Mouse (Mus musculus) megakaryocyte, adult 5-6 weeks (primary cell): Measurements from ENCODE around the gene Rtn4. TPM values are rescaled to one million over a fixed set of nuclear protein-coding genes. Genes with fewer than 3 reads are reported as not detected.
A peak's percentile ranks its signal among the peaks of the same experiment; 100 is the strongest.
"Not testable (repeated sequence)": the region's sequence is repeated elsewhere in the genome, so short reads cannot be mapped to it uniquely, and the experiment has no call there.

Source experiments
- ATAC-seq: 2 replicates; pipeline ENCODE4 v1.8.0; 2016; ENCODE audit warnings: mild to moderate bottlenecking, inconsistent platforms; ENCODE audit not compliant: poor library complexity, severe bottlenecking
- total RNA-seq, 2 experiments: library from RNA; stranded (forward) in 1 of 2; stranded (reverse) in 1 of 2; fragments of 153-499, 151-499 nt in 1 of 2; fragments of 221-1000, 200-1000 nt in 1 of 2; gene quantifications; 2 replicates each; pipeline versions ENCODE4 v1.2.3 to v1.2.4; 2015 to 2017

The Rtn4 gene
- total RNA-seq (2015), result 129 and 142 TPM in 2 replicates
- total RNA-seq (2017), result 128 and 135 TPM in 2 replicates

- peak; percentile 88 for ATAC-seq
Observed at GRCm38 (mm10) chr11:29692683-29693272, at the start of gene Rtn4. Gene Rtn4 (plus strand): TSS chr11:29692947.

GRCm38 (mm10) chr11:29644421-29644820 is 48.3 kb upstream of the Rtn4 start:
- ATAC-seq, result no peak

GRCm38 (mm10) chr11:29645411-29646066 is 47.2 kb upstream of the Rtn4 start:
- peak; percentile 37 for ATAC-seq

DNA sequence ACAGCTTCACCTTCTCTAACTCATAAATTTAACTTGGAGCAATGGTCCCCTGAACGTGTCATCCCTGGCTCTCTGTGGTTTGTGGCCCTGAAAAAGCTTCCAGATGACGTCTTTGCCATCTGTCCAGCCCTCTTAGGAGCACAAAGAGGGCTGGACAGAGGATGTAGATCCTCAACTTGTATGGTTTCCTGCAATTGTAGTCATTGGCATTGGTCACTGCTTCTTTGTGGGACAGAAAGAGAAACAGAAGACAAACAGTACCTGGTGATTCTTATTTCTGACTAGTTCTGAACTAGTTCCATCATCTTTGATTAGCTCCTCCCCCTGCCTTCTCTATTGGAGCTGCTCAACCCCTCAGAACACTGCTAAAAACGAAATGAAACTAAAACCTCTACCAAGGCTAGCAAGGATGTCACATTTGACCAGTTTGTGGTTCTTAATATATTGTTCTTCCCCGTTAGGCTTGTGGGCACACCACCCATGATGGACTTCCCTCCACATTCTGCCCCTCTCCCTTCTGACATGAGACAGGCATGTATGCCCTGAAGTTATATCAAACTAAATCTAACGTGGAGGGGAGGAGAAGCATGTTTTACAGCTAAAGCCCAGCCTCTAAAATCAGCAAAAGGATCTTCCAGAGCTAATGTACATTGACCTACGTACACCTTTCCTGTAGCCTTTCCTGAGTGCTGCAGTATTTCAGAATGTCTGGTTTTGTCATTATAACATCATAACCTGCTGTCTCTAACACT is 45.0 kb upstream of the Rtn4 start:
- peak; percentile 85 for ATAC-seq

DNA sequence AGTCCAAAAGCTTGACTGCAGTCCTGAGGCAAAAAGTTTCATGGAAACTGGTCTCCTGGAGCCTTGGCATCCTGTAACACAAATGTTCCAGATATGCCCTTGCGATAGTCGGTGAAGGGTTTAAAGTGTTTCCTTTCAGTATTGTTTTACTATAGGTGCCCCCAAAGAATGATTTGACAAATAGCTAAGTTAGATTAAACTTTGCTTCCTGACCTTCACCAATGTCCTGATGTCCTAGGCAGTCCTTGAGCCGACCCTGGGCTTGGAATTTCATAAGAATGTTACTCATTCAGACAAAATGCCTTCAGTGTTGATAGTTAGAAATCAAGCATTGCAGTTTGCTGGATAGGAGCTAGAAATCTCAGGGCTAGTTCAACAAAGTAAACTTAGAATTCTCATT is 37.4 kb upstream of the Rtn4 start:
- not testable (repeated sequence) for ATAC-seq

DNA sequence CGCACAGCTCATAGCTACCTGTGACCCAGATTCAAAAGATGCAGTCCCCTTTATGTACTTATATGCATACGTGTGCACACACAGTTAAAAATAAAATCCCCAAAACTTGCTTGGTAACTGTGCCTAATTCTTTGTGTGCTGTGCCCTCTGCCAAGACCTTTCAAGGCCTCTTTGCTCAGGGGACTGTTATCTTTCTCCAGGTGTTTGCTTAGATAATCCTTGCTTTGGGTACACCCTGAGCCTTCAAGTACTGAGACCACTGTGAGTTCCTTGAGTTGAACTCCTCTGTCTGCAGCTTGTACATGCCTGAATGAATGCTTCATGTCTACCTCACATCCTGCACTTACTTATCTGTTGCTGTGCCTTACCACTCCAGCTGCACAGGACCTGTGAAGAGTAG is 32.0 kb upstream of the Rtn4 start:
- no peak for ATAC-seq

DNA sequence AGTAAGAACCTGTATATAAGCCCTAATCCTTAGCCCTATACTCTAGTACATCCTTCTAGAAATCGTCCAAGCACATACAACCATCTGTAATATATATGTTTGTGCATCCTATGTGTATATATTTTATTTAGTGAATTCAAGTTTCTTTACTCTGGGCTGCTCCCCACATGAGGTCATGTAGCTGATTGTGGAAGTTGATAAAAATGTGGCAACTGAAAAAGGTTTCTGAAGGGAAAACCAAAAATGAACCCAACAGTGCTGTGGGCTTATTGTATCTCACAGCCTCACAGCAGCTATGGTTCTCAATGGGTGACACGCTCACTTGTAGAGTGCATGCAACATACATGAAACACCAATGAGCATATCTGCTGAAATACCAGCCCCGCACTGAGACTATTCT is 25.1 kb upstream of the Rtn4 start:
- ATAC-seq, result no peak

GRCm38 (mm10) chr11:29669706-29670105 is 23.0 kb upstream of the Rtn4 start:
- ATAC-seq, result no peak

GRCm38 (mm10) chr11:29673359-29673758 is 19.4 kb upstream of the Rtn4 start:
- ATAC-seq, result no peak

DNA sequence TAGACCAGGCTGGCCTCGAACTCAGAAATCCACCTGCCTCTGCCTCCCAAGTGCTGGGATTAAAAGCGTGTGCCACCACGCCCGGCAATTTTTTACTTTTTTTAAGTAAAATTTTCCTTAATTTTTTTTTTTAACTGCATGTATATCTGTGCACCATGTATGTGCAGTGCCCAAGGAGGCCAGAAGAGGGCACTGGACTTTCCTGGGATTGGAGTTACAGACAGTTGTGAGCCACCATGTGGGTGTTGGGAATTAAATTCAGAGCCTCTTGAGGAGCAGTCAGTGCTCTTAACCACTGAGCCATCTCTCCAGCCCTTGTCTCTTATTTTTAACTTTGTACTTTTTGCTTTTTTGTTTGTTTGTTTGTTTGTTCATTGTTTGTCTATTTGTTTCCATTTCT is 16.0 kb upstream of the Rtn4 start:
- peak; percentile 71; the same call in 1 of the 2 replicates for ATAC-seq

DNA sequence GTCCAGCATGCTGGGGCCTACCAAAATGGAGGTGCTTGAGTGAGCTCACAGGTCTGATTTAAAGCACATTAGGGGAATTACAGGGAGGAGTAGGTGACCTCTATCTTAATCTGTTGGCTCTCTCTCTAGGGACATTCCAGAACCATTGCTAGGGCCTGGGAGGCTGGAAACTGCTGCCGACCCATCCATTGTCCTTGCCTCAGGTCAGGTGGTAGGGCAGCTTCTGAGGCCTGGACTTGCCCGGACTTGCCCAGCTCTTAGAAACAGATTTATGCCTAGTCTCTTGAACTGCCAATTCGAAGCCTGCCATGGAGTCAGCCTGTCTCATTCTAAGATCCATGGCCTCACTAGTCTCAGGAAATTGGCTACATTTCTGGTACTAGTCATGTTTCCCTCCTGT is 12.8 kb upstream of the Rtn4 start:
- no peak for ATAC-seq

GRCm38 (mm10) chr11:29680771-29681170 is 12.0 kb upstream of the Rtn4 start:
- ATAC-seq, result no peak

DNA sequence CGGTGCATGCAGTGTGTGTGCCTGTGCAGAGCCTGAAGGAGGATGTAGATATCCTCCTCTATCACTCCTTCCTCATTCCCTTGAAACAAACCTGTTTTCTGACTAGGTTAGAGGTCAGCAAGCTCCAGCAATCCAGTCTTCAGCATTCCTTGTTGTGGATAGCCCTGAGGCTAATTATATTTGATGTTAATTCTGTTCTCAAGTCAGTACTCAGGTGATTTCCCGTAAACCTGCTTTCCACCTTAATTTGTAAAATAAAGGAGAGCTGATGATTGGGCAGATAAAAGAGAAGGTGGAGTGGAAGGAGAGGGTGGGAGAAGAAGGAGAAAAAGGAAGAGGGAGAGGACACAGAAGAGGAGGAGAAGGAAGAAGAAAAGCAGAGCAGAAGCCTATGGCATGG is 8.5 kb upstream of the Rtn4 start:
- no peak for ATAC-seq

DNA sequence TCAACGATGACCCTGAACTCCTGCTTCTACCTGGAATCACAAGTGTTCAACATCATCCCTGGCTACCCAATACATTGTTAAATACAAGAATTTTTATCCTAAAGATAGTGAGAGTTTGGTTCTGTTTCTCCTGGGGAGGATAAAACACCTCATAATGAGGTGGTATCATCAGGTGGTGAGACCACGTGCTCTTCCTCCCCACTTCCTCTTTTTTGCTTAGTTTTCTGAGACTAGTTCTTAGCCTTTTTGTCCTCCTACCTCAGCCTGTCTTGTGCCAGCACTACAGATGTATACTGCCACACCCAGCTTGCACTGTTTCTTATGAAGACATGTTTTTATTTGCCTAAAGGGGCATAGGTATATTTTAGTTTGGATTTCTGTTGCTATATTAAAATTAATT is 6.6 kb upstream of the Rtn4 start:
- peak; percentile 54; the same call in 1 of the 2 replicates for ATAC-seq

DNA sequence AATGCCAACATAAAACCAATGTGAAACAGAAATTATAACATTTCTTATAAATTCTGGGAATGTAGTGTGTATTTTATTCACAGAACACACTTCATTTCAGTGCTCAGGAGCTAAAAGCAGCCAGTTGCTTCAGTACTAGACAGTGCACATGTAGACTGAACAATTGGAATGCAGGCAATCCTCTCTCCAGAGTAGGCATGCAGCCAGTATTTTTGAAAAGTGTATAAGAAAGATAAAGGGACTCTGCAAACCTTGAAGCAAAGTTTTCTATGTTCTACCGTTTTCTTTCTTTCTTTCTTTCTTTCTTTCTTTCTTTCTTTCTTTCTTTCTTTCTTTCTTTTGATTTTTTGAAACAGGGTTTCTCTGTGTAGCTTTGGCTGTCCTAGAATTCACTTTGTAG is 1.2 kb upstream of the Rtn4 start:
- ATAC-seq, result no peak

GRCm38 (mm10) chr11:29692111-29692682 is 550 bp upstream of the Rtn4 start:
- ATAC-seq, result no peak

DNA sequence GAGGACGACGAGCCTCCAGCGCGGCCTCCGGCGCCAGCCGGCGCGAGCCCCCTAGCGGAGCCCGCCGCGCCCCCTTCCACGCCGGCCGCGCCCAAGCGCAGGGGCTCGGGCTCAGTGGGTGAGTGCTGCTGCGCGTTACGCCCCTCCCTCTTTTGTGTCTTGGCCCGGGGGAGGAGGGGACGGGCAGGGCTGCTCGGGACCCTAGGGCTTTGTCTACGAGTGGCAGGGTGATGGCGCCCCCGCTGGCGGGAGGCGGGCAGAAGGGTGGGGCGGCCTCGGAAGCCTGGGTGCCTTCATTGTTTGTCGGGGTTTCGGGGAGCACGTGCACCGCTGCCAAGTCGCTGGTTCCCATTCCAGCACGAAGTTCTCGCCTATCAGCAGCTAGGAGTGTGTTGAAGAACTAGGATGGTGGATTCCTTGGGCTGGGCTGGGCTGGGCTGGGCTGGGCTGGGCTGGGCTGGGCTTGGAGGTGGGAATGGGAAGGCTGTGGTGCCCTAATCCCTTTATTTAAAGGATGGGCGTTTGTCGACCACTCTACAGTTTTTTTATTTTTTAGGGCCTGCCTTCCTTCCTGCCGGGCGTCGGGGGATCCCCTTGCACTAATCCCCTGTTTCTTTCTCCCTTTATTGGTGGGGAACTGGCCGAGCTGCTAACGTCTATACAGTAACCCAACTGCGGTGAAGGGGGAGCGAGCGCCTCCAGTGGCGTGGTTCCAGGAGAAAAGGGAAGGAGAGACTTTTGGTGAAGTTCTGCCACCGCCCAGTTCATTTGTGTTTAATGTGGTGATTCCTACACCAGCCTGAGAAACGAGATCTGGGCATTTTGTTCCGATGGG is 1.0 kb downstream of the Rtn4 start:
- peak; percentile 61 for ATAC-seq

- no peak for ATAC-seq
Observed at GRCm38 (mm10) chr11:29694754-29695153, 2.0 kb downstream of the Rtn4 start.

- ATAC-seq, result no peak
Observed at GRCm38 (mm10) chr11:29702721-29703120, 10.0 kb downstream of the Rtn4 start.

- ATAC-seq, result peak; percentile 91
Observed at GRCm38 (mm10) chr11:29705263-29705662, 12.5 kb downstream of the Rtn4 start.

- peak; percentile 65 for ATAC-seq
Observed at GRCm38 (mm10) chr11:29706845-29707244, 14.1 kb downstream of the Rtn4 start.
